Mouse (Mus musculus) lung, postnatal 0 days (tissue): ENCODE measurements around the gene Swsap1. TPM values are rescaled to one million over a fixed set of nuclear protein-coding genes. Genes with fewer than 3 reads are reported as not detected.
A peak's percentile ranks its signal among the peaks of the same experiment; 100 is the strongest.

Experiments used
- ATAC-seq: fragments of 200-750 bp; cut with Nextera tagmentation; 2 replicates; pipeline ENCODE4 v1.8.0; 2017; ENCODE audit warnings: moderate library complexity
- DNase-seq: peaks from one replicate; pipeline ENCODE4 v3.0.0-alpha.2; 2016; ENCODE audit warnings: low spot score
- H3K27ac ChIP-seq: fragments of 300-500 bp; sonication (generic); 2 replicates; pipeline ENCODE4 v1.5.1; 2014; ENCODE audit warnings: antibody characterized with exemption, mild to moderate bottlenecking, low read length, mixed read lengths
- H3K27me3 ChIP-seq: fragments of 300-500 bp; sonication (generic); replicated peaks from 2 replicates; pipeline ENCODE4 v1.6.1; 2014; ENCODE audit warnings: low read length, mixed read lengths; ENCODE audit not compliant: insufficient read depth
- H3K36me3 ChIP-seq: fragments of 300-500 bp; sonication (generic); 2 replicates; pipeline ENCODE4 v1.6.1; 2014; ENCODE audit warnings: low read length, mixed read lengths; ENCODE audit not compliant: insufficient read depth
- H3K4me1 ChIP-seq: fragments of 300-500 bp; sonication (generic); 2 replicates; pipeline ENCODE4 v1.6.1; 2014; ENCODE audit warnings: antibody characterized with exemption, low read depth, low read length, mixed read lengths; ENCODE audit not compliant: insufficient read depth
- H3K4me2 ChIP-seq: fragments of 300-500 bp; sonication (generic); replicated peaks from 2 replicates; pipeline ENCODE4 v1.6.1; 2014; ENCODE audit warnings: low read depth, mild to moderate bottlenecking, low read length, moderate library complexity, mixed read lengths
- H3K4me3 ChIP-seq: fragments of 300-500 bp; sonication (generic); 2 replicates; pipeline ENCODE4 v1.5.1; 2014; ENCODE audit warnings: low read depth, low read length
- H3K9ac ChIP-seq: fragments of 300-500 bp; sonication (generic); replicated peaks from 2 replicates; pipeline ENCODE4 v1.6.1; 2014; ENCODE audit warnings: low read depth, mild to moderate bottlenecking
- H3K9me3 ChIP-seq: fragments of 300-500 bp; sonication (generic); 2 replicates; pipeline ENCODE4 v1.6.1; 2016; ENCODE audit warnings: low read length, mixed read lengths
- CTCF ChIP-seq: IDR thresholded peaks from 2 replicates; pipeline ENCODE4 v1.5.1; 2016; ENCODE audit warnings: antibody characterized with exemption, mild to moderate bottlenecking
- EP300 ChIP-seq: IDR thresholded peaks from 2 replicates; pipeline ENCODE4 v1.6.1; 2016; ENCODE audit warnings: antibody characterized with exemption, mild to moderate bottlenecking, control low read depth
- WGBS: fragments of 180-500 bp; shearing (Covaris S2); extraction: QIAGEN DNeasy Blood & Tissue Kit; methylation state at CpG from one replicate; pipeline ENCODE4 v1.1.7; 2014; 5-methylcytosine and 5-hydroxymethylcytosine counted together
- polyA plus RNA-seq: library from polyadenylated mRNA; unstranded; fragments of >200 nt; fragmentation: Nextera tagmentation; extraction: Ambion mirVana; gene quantifications from 2 replicates; pipeline ENCODE4 v1.2.1, GENCODE M21; 2015

Swsap1 gene
- polyA plus RNA-seq, 1 experiment from 2014 or later, result 5.7 TPM

DNA sequence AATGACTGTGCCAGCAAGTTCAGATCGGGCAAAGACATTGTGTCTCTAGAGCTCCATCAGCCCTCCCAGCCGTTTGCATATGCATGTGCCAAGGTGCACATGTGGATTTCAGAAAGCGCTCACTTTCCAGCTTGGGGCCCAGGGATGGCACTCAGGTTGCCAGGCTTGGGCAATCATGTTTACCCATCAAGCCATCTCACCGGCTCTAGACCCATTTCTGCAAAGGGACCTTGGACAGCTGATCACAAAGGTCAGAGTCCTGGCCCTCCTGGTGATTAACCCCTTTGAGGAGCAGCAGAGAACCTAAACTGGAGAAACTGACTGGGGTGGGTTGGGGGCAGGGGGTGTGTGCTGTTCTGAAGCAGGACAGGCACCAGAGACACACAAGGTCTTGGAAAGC, 36.7 kb downstream of the Swsap1 start:
- Histone ChIP-seq H3K4me2 (no peak overlapping the region), H3K27ac (no peak overlapping the region), H3K27me3 (peaks cover 25% of the 10 kb centered on the region; the same call in 1 of the 2 replicates), H3K4me3 (no peak overlapping the region), H3K9me3 (no peaks in the 10 kb centered on the region), H3K4me1 (peaks cover 13% of the 10 kb centered on the region), H3K9ac (no peak overlapping the region), H3K36me3 (no peaks in the 10 kb centered on the region)
- ATAC-seq, result no peak
- DNase-seq, result no peak
- 71% methylated on average over 4 of the region's 4 CpGs for WGBS
- TF ChIP-seq CTCF, result no peak
- TF ChIP-seq EP300, result no peak

- TF ChIP-seq EP300 (no peak), CTCF (no peak)
Observed at GRCm38 (mm10) chr9:21996178-21996867, 40.8 kb downstream of the Swsap1 start.

DNA sequence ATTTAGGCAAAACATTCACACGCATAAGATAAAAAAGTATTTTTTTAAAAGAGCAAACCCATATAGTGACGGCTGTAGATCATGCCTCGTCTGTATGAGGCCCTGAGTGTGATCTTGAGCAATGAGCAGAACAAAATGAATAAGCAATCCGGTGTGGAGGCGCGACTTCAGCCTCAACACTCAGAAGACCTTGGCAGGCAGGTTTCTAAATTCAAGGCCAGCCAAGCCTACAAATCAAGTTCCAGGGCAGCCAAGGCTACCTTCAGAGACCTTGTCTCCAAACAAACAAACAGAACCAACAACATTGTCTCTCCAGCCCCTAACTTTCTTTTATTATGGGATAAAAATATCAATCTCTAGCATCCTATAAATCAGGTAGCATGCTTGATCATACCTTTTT, 44.7 kb downstream of the Swsap1 start:
- no peaks in the 10 kb centered on the region for H3K27me3 ChIP-seq
- WGBS, result 91% methylated on average over 6 of the region's 6 CpGs
- no peaks in the 10 kb centered on the region; the same call in 1 of the 2 replicates for H3K36me3 ChIP-seq
- TF ChIP-seq CTCF (no peak), EP300 (no peak)
- H3K4me1 ChIP-seq, result peaks cover 8% of the 10 kb centered on the region; the same call in 1 of the 2 replicates
- ATAC-seq, result no peak
- no peak overlapping the region for H3K4me2 ChIP-seq
- DNase-seq, result no peak
- H3K4me3 ChIP-seq, result no peak overlapping the region
- H3K9ac ChIP-seq, result no peak overlapping the region
- H3K9me3 ChIP-seq, result no peaks in the 10 kb centered on the region
- no peak overlapping the region for H3K27ac ChIP-seq

More at GRCm38 (mm10) chr9:21996178-21996867, 40.8 kb downstream of the Swsap1 start:
- no peak overlapping the region for H3K4me2 ChIP-seq
- DNase-seq (no peak), ATAC-seq (no peak)
- no peak overlapping the region for H3K27ac ChIP-seq
- WGBS, result 82% methylated on average over 3 of the region's 3 CpGs
- H3K9me3 ChIP-seq, result no peaks in the 10 kb centered on the region
- H3K4me3 ChIP-seq, result no peak overlapping the region
- no peaks in the 10 kb centered on the region for H3K36me3 ChIP-seq
- no peak overlapping the region for H3K9ac ChIP-seq
- peaks cover 10% of the 10 kb centered on the region; the same call in 1 of the 2 replicates for H3K27me3 ChIP-seq
- no peaks in the 10 kb centered on the region for H3K4me1 ChIP-seq

GRCm38 (mm10) chr9:22001633-22002032, 46.1 kb downstream of the Swsap1 start:
- no peak overlapping the region for H3K27ac ChIP-seq
- H3K9ac ChIP-seq, result no peak overlapping the region
- ATAC-seq, result no peak
- peaks cover 8% of the 10 kb centered on the region; the same call in 1 of the 2 replicates for H3K4me1 ChIP-seq
- no peak overlapping the region for H3K4me2 ChIP-seq
- H3K4me3 ChIP-seq, result no peak overlapping the region
- TF ChIP-seq CTCF (peak; percentile 14; the same call in 1 of the 2 replicates), EP300 (no peak)
- 85% methylated on average over 4 of the region's 4 CpGs for WGBS
- DNase-seq, result no peak
- no peaks in the 10 kb centered on the region for H3K9me3 ChIP-seq
- no peaks in the 10 kb centered on the region for H3K27me3 ChIP-seq
- H3K36me3 ChIP-seq, result no peaks in the 10 kb centered on the region; the same call in none of the 2 replicates

GRCm38 (mm10) chr9:22002194-22003162, 46.9 kb downstream of the Swsap1 start, which contains the start of the genes Ccdc151 and Prkcsh:
Gene Ccdc151 (minus strand): TSS chr9:22002634.
Gene Prkcsh (plus strand): TSS chr9:22002806.
- H3K27ac ChIP-seq, result peak within 1 kb of the TSS; percentile 43; the same call in 1 of the 2 replicates

More at GRCm38 (mm10) chr9:22002194-22003162, 46.9 kb downstream of the Swsap1 start, which contains the start of the genes Ccdc151 and Prkcsh:
- peak within 1 kb of the TSS; percentile 43 for H3K9ac ChIP-seq
- H3K9me3 ChIP-seq, result no peaks in the 10 kb centered on the region
- H3K36me3 ChIP-seq, result peaks cover 3% of the 10 kb centered on the region
- H3K4me1 ChIP-seq, result peaks cover 8% of the 10 kb centered on the region; the same call in 1 of the 2 replicates
- ATAC-seq (peak; percentile 99), DNase-seq (peak; percentile 100)
- TF ChIP-seq CTCF, result 0 out of 2 replicates have a peak, but pooled peaks have one; percentile 14
- TF ChIP-seq EP300, result no peak
- H3K4me3 ChIP-seq, result peak within 1 kb of the TSS; percentile 67
- 7% methylated on average over 54 of the region's 57 CpGs for WGBS
- H3K4me2 ChIP-seq, result peak within 1 kb of the TSS; percentile 81
- no peaks in the 10 kb centered on the region for H3K27me3 ChIP-seq
